Mouse (Mus musculus): Measurements from ENCODE around the gene Pold1.

GRCm38 (mm10) chr7:44521710-44522109, 26.9 kb downstream of the Pold1 start:
- TF ChIP-seq CTCF (IDR thresholded peaks at IDR 0.05; ENCODE audit: low read depth, low read length) (no peak), GATA1 (IDR thresholded peaks at IDR 0.05; ENCODE audit: borderline replicate concordance, low read length) (no peak), GATA2 (IDR thresholded peaks at IDR 0.05; ENCODE audit: borderline replicate concordance, low read depth, low read length) (no peak), POLR2AphosphoS5 (IDR thresholded peaks at IDR 0.05; ENCODE audit: insufficient replicate concordance, low read depth, low read length) (no peak)
